Mouse (Mus musculus) embryonic fibroblast, embryonic 13.5 days (primary cell): ENCODE results near the gene C1qtnf4.

ENCODE experiments used
- CTCF ChIP-seq: IDR thresholded peaks from 2 replicates; pipeline ENCODE4 v1.5.1; 2011; ENCODE audit warnings: mild to moderate bottlenecking, control low read depth, low read length, moderate library complexity, borderline replicate concordance; ENCODE audit not compliant: insufficient read depth
- POLR2A ChIP-seq: IDR thresholded peaks from 2 replicates; pipeline ENCODE4 v1.6.1; 2011; ENCODE audit warnings: low read depth, mild to moderate bottlenecking, control low read depth, low read length, moderate library complexity

GRCm38 (mm10) chr2:90938362-90938761 is 52.7 kb downstream of the C1qtnf4 start:
- TF ChIP-seq CTCF = no peak
- no peak for TF ChIP-seq POLR2A
